Mouse (Mus musculus): ENCODE data around the gene Rps29. TPM values are rescaled to one million over a fixed set of nuclear protein-coding genes. Genes with fewer than 3 reads are reported as not detected.
"Not testable (repeated sequence)": the region's sequence is repeated elsewhere in the genome, so short reads cannot be mapped to it uniquely, and the experiment has no call there.

Gene Rps29
- total RNA-seq (2014; fragmentation: Nextera tagmentation) (861 and 936 TPM in 2 replicates), total RNA-seq (2017) (3,601 and 5,070 TPM in 2 replicates), polyA plus RNA-seq (2012) (542 and 2,773 TPM in 2 replicates)

- peak; percentile 84 for ATAC-seq (ENCODE audit: extremely low read depth, insufficient number of reproducible peaks, low FRiP score, poor library complexity, severe bottlenecking)
- peaks cover 22% of the 10 kb centered on the region for H3K4me1 ChIP-seq (ENCODE audit: insufficient read depth, low read depth, low read length)
- H3K27me3 ChIP-seq (ENCODE audit: insufficient read depth, low read length); H3K9me3 ChIP-seq (replicated peaks): not testable (repeated sequence)
- H3K36me3 ChIP-seq (replicated peaks) = peaks cover 35% of the 10 kb centered on the region
- peak; percentile 91 for DNase-seq (ENCODE audit: low spot score)
- peak within 1 kb of the TSS; percentile 78 for H3K4me3 ChIP-seq (ENCODE audit: low read depth, low read length)
These were observed at the start of gene Rps29 for GRCm38 (mm10) chr12:69158765-69159577. Gene Rps29, minus strand, starts transcription at chr12:69159186.

GRCm38 (mm10) chr12:69208520-69208919, 49.5 kb upstream of the Rps29 start:
- TF ChIP-seq GATA1 (IDR thresholded peaks at IDR 0.05; ENCODE audit: borderline replicate concordance, low read length) (no peak), POLR2AphosphoS5 (IDR thresholded peaks at IDR 0.05; ENCODE audit: insufficient replicate concordance, low read depth, low read length) (no peak), TAL1 (conservative IDR thresholded peaks at IDR 0.05; ENCODE audit: low read depth, low read length) (no peak), GATA2 (IDR thresholded peaks at IDR 0.05; ENCODE audit: borderline replicate concordance, low read depth, low read length) (no peak), CTCF (IDR thresholded peaks at IDR 0.05; ENCODE audit: low read depth, low read length) (no peak)
- Histone ChIP-seq H3K36me3 (replicated peaks) (peaks cover 84% of the 10 kb centered on the region), H3K4me3 (ENCODE audit: low read depth, low read length) (no peak overlapping the region), H3K4me1 (ENCODE audit: insufficient read depth, low read depth, low read length) (peaks cover 14% of the 10 kb centered on the region), H3K9me3 (replicated peaks) (no peaks in the 10 kb centered on the region), H3K27me3 (ENCODE audit: insufficient read depth, low read length) (no peaks in the 10 kb centered on the region)
- DNase-seq (ENCODE audit: low spot score) (no peak), ATAC-seq (ENCODE audit: extremely low read depth, insufficient number of reproducible peaks, low FRiP score, poor library complexity, severe bottlenecking) (no peak)

GRCm38 (mm10) chr12:69207926-69208325, 48.9 kb upstream of the Rps29 start:
- ATAC-seq (ENCODE audit: extremely low read depth, insufficient number of reproducible peaks, low FRiP score, poor library complexity, severe bottlenecking) (no peak), DNase-seq (ENCODE audit: low spot score) (no peak)
- peaks cover 17% of the 10 kb centered on the region for H3K4me1 ChIP-seq (ENCODE audit: insufficient read depth, low read depth, low read length)
- H3K27me3 ChIP-seq (ENCODE audit: insufficient read depth, low read length) = no peaks in the 10 kb centered on the region
- peaks cover 85% of the 10 kb centered on the region for H3K36me3 ChIP-seq (replicated peaks)
- TF ChIP-seq GATA1 (IDR thresholded peaks at IDR 0.05; ENCODE audit: borderline replicate concordance, low read length) (no peak), TAL1 (conservative IDR thresholded peaks at IDR 0.05; ENCODE audit: low read depth, low read length) (no peak), CTCF (IDR thresholded peaks at IDR 0.05; ENCODE audit: low read depth, low read length) (no peak), GATA2 (IDR thresholded peaks at IDR 0.05; ENCODE audit: borderline replicate concordance, low read depth, low read length) (no peak)
- no peak overlapping the region for H3K4me3 ChIP-seq (ENCODE audit: low read depth, low read length)
- H3K9me3 ChIP-seq (replicated peaks) = no peaks in the 10 kb centered on the region

GRCm38 (mm10) chr12:69207396-69207795, 48.4 kb upstream of the Rps29 start:
- H3K36me3 ChIP-seq (replicated peaks) = peaks cover 86% of the 10 kb centered on the region
- TF ChIP-seq CTCF (IDR thresholded peaks at IDR 0.05; ENCODE audit: low read depth, low read length) (no peak), GATA2 (IDR thresholded peaks at IDR 0.05; ENCODE audit: borderline replicate concordance, low read depth, low read length) (no peak), GATA1 (IDR thresholded peaks at IDR 0.05; ENCODE audit: borderline replicate concordance, low read length) (no peak), TAL1 (conservative IDR thresholded peaks at IDR 0.05; ENCODE audit: low read depth, low read length) (no peak), POLR2AphosphoS5 (IDR thresholded peaks at IDR 0.05; ENCODE audit: insufficient replicate concordance, low read depth, low read length) (no peak)
- H3K27me3 ChIP-seq (ENCODE audit: insufficient read depth, low read length) = no peaks in the 10 kb centered on the region
- peaks cover 20% of the 10 kb centered on the region for H3K4me1 ChIP-seq (ENCODE audit: insufficient read depth, low read depth, low read length)
- H3K4me3 ChIP-seq (ENCODE audit: low read depth, low read length) = no peak overlapping the region
- H3K9me3 ChIP-seq (replicated peaks) = no peaks in the 10 kb centered on the region
- ATAC-seq (ENCODE audit: extremely low read depth, insufficient number of reproducible peaks, low FRiP score, poor library complexity, severe bottlenecking) (no peak), DNase-seq (ENCODE audit: low spot score) (no peak)

- peaks cover 81% of the 10 kb centered on the region for H3K36me3 ChIP-seq (replicated peaks)
- no peak for DNase-seq (ENCODE audit: low spot score)
- ATAC-seq (ENCODE audit: extremely low read depth, insufficient number of reproducible peaks, low FRiP score, poor library complexity, severe bottlenecking) = no peak
- H3K4me3 ChIP-seq (ENCODE audit: low read depth, low read length) = no peak within 1 kb of the TSS
- H3K9me3 ChIP-seq (replicated peaks) = no peaks in the 10 kb centered on the region
- TF ChIP-seq CTCF (IDR thresholded peaks at IDR 0.05; ENCODE audit: low read depth, low read length) (no peak), GATA2 (IDR thresholded peaks at IDR 0.05; ENCODE audit: borderline replicate concordance, low read depth, low read length) (no peak)
- H3K27me3 ChIP-seq (ENCODE audit: insufficient read depth, low read length) = no peaks in the 10 kb centered on the region
- H3K4me1 ChIP-seq (ENCODE audit: insufficient read depth, low read depth, low read length) = peaks cover 31% of the 10 kb centered on the region
These were observed 45.3 kb upstream of the Rps29 start, which contains the start of gene Gm49384 for GRCm38 (mm10) chr12:69204052-69204833. Gene Gm49384, minus strand, starts transcription at chr12:69204267.

- TF ChIP-seq GATA2 (IDR thresholded peaks at IDR 0.05; ENCODE audit: borderline replicate concordance, low read depth, low read length) (no peak), CTCF (IDR thresholded peaks at IDR 0.05; ENCODE audit: low read depth, low read length) (no peak)
- peak overlapping the region; percentile 100; the same call in 1 of the 2 replicates for H3K4me3 ChIP-seq (ENCODE audit: low read depth, low read length)
- peaks cover 41% of the 10 kb centered on the region for H3K4me1 ChIP-seq (ENCODE audit: insufficient read depth, low read depth, low read length)
- DNase-seq (ENCODE audit: low spot score) (no peak), ATAC-seq (ENCODE audit: extremely low read depth, insufficient number of reproducible peaks, low FRiP score, poor library complexity, severe bottlenecking) (no peak)
- H3K9me3 ChIP-seq (replicated peaks) = no peaks in the 10 kb centered on the region
- no peaks in the 10 kb centered on the region for H3K27me3 ChIP-seq (ENCODE audit: insufficient read depth, low read length)
- peaks cover 57% of the 10 kb centered on the region for H3K36me3 ChIP-seq (replicated peaks)
These were observed 40.0 kb upstream of the Rps29 start for GRCm38 (mm10) chr12:69198985-69199384.

Measured in G1E (cell line).